Mouse (Mus musculus) ZHBTc4 (cell line): ENCODE data around the gene Stap2.

Experiments used
- DNase-seq: peaks from one replicate; pipeline ENCODE4 v3.0.0-alpha.2; 2011; ENCODE audit warnings: low read depth, low spot score

The Stap2 gene

GRCm38 (mm10) chr17:56007444-56008355 is 2.3 kb upstream of the Stap2 start:
- DNase-seq: peak; percentile 60

DNA sequence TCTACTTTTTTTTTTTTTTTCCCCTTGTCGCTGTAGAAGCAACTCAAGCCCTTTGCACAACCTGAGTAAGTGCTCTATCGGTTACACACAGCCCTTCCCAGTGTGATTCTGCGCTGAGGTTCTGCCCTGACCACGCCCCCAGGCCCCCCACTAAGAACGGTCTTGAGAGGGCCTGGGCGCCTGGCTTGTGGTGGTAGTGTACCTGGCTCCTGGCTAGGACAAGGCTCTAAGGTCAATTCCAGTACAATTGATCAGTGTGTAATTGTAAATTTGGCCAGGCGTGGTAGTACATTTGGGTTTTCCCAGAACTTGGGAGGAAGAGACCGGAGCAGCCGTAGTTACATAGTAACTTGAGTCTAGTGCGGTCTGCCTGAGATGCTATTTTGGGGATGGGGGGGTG is 1.6 kb upstream of the Stap2 start:
- DNase-seq: peak; percentile 72

- DNase-seq: no peak
Measured at GRCm38 (mm10) chr17:56003000-56003399, 2.4 kb downstream of the Stap2 start.

GRCm38 (mm10) chr17:55999794-56000499 is 5.4 kb downstream of the Stap2 start:
- DNase-seq: peak; percentile 70

DNA sequence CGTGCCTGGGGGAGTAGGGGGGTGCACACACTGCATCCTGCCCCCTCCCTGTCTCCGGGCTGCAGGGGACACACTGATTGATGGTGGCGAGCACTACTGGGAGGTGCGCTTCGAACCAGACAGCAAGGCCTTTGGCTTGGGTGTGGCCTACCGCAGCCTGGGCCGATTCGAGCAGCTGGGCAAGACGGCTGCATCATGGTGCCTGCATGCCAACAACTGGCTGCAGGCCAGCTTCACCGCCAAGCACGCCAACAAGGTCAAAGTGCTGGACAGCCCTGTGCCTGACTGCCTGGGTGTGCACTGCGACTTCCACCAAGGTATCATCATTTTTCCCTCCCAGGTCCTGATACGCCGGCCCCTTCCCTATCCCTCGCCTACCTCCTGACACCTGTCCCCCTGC is 9.4 kb downstream of the Stap2 start:
- DNase-seq: no peak

DNA sequence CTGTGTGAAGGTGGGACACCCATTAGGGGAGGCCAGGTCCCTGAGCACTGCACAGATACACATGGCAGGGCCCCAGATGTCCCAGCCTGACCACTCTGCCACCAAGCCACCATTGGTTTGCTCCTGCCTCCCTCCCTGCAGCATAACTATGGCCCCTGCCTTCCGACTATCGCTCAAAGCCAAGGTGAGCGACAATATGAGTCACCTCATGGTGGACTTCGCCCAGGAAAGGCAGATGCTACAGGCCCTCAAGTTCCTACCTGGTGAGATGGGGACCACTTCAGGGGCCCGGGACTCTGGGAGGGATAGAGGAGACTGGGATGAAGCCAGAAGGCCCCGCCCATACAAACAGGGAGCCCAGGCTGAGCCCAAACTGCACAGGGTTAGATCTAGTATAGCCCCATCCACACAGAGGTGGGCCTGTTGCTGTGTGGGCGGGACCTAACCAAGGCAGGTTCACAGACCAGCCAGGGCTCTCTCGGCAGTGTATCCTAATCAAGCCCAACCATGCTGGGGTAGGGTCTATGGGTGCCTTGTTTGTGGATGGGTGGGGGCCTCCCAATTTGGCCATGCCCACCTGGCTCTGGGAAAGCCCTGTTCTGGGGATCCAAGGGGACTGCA is 15.0 kb downstream of the Stap2 start:
- DNase-seq: peak; percentile 40

- peak; percentile 88 for DNase-seq
Measured at GRCm38 (mm10) chr17:55986030-55986961, 19.1 kb downstream of the Stap2 start, which contains the start of gene Fsd1. Gene Fsd1, plus strand, starts transcription at chr17:55986509.

GRCm38 (mm10) chr17:55977301-55977700 is 28.1 kb downstream of the Stap2 start:
- DNase-seq: no peak

- DNase-seq: peak; percentile 85
Measured at GRCm38 (mm10) chr17:55976255-55976862, 29.0 kb downstream of the Stap2 start.

GRCm38 (mm10) chr17:55971453-55971852 is 33.9 kb downstream of the Stap2 start:
- DNase-seq: no peak

DNA sequence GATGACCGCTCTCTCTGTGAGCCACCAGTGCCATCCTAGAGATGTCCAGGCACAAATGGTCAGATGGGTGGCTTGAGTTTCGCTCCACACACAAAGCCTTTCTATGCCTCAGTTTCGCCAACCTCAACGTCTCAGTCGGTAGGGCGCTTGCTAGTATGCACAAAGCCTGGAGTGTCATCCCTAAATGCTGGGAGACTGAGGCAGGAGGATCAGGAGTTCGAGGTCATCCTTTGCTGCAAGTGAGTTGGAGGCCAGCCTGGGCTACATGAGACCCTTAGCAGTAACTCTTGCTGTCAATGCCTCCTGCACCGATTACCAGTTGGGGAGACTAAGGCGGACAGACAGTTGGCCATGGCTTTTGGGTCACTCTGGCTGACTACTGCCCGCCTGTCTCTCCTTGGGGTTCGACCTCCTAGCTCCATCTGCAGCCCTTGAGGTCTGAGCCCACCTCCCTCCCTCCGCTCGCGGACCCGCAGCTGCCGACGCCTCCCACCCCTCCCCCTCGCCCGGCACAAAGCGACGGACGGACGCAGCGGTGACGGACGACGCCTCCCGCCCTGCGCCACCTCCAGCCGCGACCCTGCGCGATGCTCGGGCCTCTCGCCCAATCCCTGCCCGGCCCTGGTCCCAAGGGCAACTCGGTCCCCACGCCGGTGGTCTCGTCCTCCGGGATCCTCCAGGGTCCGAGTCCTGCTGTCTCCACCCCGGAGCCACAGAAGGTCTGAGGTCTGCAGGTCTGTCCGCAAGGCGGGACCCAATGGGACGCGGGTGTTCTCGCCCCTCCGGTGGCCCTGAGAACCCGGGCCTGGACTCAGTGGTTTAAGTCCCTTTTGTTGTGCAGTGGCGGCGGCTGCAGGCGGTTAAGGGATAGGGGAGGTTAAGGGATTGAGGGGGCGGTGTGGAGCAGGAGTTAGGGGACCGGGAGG is 35.2 kb downstream of the Stap2 start, which contains the start of gene Shd:
Shd (plus strand) TSS at position 502 of the 926 bp plus-strand sequence.
- peak; percentile 46 for DNase-seq

GRCm38 (mm10) chr17:55969560-55969959 is 35.8 kb downstream of the Stap2 start:
- peak; percentile 33 for DNase-seq

DNA sequence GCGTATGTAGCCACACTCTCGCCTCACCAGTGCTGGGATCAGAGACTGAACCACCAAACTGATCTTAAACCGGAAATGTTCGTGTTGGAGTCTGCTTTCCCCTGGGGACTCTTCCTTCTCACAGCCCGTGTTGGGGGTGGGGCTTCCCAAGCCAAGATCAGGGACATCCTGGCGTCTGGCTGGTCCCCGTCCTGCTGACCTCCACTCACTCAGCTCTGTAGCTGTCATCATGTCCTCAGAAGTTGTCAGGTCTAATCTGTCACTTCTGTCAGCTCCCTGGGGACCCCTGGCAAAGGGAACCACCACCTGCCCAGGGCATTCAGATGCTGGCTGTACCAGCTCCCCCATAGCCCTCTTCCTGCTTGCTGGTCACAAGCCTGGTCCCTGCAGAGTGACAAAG is 37.2 kb downstream of the Stap2 start:
- no peak for DNase-seq

GRCm38 (mm10) chr17:55967186-55967585 is 38.2 kb downstream of the Stap2 start:
- no peak for DNase-seq

GRCm38 (mm10) chr17:55964996-55965395 is 40.4 kb downstream of the Stap2 start:
- DNase-seq: no peak

GRCm38 (mm10) chr17:55964496-55964895 is 40.9 kb downstream of the Stap2 start:
- no peak for DNase-seq

DNA sequence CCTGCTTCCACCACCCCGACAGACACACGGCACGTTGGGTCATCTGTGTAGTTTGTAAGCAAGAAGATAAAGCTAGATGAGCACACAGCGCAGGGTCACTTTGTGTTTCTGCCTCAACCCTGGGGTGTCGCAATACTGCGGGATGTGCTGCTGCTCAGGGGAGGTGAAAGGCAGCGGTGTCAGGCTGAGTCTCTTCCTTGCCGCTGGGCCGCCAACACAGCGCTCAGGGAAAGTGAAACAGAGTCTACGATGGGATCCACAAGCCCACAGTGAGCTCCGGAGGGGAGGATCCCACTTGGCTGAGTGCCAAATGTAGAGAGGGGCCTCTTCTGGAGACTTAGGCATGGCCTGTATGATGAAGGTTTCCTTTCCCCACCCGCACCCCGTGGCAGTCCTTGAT is 42.2 kb downstream of the Stap2 start:
- DNase-seq: peak; percentile 53

DNA sequence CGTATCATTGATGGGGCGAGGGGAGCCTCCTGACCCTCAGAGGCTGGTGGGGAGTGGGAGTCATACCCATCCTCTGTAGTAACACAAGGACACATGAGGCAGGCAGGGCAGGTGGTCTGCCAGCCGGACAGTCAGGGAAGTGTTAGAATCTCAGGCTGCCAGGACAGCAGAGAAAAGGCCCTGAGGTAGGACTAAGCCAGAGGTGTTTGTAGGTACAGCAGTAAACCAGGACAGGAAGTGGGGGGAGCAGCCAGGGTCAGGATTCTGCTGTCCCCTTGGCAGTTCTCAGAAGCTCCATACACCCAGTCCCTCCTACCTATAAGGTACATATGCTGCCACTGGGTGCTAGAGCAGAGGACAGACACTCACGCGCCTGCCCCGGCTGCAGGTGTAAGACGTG is 43.8 kb downstream of the Stap2 start:
- DNase-seq: no peak

- DNase-seq: no peak
Measured at GRCm38 (mm10) chr17:55960791-55961190, 44.6 kb downstream of the Stap2 start.
